Mouse (Mus musculus): ENCODE measurements at regions not wholly inside any gene's neighbourhood (a gene's known extent, or its start where the extent isn't known, plus 50 kb on each side); places are given as distances from the start of the nearest gene placed in this dataset.

DNA sequence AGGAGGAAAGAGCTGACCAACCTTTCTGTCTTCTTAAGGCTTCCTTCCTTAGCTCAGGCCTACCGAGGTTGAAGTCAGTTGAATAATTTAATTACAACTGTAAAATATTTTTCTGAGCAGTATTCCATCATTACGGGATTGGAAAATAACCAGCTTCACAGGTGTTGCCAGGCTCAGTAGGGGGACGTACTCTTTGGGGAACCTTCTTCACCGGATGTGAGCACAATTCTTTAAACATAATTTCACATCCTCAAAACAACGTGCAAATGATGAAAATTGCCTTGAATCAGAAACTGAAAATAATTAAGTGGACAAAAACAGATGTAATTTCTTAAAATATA is 515.9 kb downstream of the Tns3 start:
- DNase-seq (ENCODE audit: low spot score in 2 of 2), result no peak

DNA sequence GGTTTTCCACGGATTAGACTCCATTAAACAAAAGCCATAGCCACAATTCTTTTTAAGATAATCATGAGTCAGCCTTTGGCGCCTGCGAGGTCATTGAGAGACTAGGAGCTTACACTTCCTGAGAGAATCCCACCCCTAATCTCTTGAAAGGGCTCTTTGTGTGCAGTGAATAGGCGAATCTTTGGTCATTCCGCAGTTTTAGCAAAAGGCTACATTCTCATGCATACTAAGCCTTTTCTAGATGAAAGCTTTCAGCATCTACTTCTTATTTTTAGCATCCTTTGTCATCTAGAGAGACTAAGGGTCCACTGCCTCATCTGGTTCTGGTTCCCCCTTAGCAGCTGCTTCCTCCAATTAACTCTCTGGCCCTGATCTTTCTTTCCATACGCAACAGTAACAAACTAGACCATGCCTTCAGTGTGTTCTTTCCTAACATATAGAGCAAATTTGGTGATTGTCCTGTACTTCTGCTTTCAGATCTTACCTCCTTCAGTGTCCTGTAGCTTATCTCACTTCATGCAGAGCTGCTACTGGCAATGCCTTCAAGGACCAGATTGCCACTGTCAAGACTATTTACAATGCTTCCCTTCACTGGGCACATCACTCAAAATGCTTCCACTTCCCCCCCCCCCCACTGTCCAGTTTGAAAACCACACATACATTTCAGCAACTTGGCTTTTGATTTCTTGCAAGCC is 516.4 kb downstream of the Tns3 start:
- DNase-seq (ENCODE audit: low spot score in 2 of 2), result no peak

DNA sequence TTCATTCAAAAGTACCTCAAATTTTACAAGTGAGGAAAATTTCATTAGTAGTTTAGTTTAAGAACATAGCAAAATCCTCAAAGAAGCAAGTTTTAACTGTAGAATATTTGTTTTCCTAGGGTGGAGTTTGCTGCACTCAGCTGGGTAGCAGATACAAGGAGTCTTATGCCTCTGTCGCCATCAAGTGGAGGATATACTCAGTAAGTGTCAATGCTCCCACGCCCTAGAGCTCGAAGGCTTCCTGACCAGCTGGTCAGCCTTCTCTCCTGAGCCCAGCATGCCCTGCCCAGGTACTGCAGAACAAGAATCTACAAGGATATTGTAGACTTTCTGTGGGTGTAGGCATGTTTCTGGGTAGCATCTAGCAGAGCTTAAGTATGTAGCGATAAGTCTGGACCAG is 527.0 kb downstream of the Tns3 start:
- DNase-seq (ENCODE audit: low spot score in 2 of 2), result no peak

DNA sequence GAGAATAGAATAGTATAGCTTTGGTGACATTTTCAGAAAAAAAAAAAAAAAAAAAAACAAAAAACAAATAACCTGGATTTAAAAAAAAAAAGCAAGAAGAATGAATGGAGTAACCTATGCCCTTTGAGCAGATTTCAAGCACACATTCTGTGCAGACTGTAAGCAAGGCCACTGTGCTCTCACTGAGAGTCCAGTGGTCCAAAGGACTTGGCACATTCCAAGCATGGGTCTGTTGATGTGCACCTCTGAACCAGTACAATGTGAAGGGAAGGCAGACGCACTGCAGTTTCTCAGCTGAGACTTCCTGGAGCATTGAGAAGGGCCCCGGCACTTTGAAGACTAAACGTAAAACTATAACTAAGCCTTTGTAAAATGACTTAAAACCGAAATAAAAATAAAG is 527.7 kb downstream of the Tns3 start:
- DNase-seq (ENCODE audit: low spot score in 2 of 2), result no peak

DNA sequence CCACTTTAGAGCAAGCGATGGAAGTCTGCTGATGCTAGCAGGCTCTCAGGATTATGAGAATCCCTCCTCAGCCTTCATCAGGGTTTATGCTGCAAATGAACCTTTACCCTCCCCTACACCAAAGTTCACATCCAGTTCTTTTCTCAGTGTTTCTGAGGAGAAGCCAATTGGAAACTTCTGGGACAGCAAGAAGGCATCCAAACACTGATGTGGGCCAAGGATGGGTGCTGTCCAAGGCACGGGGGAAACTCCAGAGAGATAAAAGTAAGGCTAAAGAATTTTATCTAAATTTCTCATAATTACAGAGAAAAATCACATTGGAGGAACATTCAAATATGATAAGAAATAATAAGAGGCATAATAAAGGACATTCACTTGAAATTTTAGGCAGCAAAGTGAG is 555.0 kb downstream of the Tns3 start:
- DNase-seq (ENCODE audit: low spot score in 2 of 2), result no peak

DNA sequence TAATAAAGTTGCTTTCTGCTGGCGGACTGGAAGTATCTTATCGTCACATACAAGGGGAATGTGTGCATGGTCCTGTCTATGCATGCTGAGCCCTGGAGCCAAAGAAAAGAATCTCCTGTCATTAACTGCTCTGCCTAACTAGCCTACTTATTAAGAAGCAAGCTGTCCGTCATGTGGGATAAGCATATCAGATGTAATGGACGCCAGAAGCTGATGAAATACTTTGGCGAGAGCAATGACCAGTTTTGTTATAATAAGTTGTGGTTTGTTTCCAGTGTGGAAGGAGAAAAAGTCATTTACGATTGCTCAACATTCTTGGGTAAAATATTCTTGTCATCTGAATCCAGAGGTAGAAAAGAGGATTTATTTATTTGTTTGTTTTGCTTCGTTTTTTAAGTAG is 563.2 kb downstream of the Tns3 start:
- no peak for DNase-seq (ENCODE audit: low spot score in 2 of 2)

DNA sequence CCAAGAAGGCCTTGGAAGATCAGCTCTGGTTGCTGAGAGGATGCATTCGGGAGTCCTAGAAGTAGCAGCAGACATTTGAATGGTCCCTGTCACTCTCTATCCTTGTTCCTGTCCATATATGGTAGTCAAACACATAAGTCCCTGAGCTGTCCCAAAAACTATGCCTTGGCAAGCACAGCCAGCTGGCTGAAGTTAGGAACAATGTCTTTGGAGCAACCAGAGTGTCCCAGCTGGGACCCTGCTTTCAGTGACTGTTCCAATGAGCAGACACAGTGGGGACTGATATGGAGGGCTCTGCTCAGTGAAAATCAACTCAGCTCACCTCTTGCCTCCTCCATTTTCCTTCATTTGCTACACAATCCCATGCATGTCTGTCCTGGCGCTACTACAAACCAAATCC is 580.0 kb downstream of the Tns3 start:
- no peak for DNase-seq (ENCODE audit: low spot score in 2 of 2)

DNA sequence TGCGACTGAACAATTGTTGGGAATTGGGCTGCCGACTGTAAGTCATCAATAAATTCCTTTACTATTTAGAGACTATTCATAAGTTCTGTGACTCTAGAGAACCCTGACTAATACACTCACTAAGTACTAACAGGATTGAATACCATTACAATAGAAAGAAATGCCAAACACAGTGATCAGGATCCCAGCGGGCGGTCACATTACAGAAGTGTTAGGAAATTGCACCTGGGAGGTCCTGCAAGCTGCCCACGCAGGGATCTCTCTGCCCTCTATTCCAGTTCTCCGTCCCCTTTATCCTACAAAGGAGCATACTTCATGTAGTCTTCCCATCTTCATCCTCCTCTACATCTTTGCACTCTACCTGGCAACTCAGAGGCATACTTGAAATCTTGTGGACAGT is 581.5 kb downstream of the Tns3 start:
- DNase-seq (ENCODE audit: low spot score in 2 of 2), result no peak

DNA sequence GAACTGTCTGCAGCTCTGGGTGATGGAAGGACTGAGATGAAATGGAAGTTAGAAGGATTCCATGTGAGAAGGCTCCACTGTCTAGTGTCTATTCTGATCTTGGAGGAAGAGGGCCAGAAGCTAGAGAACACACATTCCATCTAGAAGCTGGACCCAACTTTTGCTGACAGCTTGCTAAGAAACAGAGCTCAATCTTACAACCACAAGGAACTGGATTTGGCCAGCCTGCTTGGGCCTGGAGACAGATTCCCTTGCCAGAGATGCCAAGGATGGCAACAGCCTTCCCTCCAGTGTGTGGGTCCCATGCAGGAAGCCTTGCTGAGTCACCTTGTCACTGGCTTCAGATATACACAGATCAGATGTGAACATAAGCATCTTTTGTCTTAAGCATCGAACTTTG is 591.0 kb downstream of the Tns3 start:
- DNase-seq (ENCODE audit: low spot score in 2 of 2), result no peak

DNA sequence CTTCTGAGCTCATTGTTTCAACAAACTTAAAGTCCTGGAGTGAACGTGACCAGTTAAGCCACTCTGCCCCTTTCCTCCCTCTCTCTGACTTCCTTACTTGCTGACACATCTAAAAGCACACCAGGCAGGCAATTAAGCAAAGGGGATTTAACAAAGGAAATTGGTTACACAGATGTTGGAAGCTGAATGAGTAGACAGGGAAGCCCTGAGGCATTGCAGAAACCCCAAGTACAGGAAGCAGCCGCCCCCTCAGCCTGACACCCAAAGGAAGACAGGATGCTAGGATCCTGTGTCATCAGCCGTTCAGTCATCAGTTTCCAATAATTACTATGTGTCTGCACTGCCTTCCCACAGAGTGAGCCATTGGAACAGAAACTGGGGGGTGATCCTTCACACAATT is 595.5 kb downstream of the Tns3 start:
- DNase-seq (ENCODE audit: low spot score in 2 of 2), result no peak

DNA sequence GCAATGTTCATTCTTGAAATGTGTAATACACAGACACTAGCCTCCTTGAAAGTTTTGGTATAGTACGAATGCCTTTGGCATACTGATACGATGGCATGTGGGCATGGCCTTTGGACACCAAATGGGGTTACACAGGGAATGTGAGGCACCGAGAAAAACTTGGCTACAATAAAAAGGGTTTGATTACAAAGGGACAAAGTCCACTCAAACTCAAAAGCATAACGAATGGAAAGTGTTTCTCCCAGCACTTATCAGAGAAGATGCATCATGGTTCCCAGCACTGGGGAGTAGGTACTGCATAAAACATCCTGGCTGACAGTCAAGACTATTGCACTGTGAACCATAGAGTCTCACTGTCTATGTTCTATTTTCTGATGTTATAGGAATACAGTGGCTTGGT is 597.0 kb downstream of the Tns3 start:
- DNase-seq (ENCODE audit: low spot score in 2 of 2), result no peak

DNA sequence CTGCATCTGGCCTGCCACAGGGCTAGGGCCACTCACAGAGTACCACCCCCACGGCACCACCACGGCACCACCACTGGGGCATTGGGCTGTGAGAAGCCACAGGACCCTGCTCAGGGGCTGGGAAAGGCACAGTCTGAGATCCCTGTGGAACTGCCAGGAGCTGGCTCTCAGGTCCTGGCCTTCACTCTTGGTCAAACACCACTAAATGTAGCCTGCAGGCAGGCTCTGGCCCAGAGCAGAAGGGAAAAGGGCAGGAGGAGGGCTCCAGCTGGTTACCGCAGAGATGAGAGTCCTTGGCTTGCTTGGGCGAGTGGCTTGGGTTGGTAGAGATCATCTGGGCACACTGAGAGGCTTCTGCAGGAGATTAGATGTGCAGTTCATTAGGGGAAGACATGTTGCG is 598.5 kb downstream of the Tns3 start:
- no peak for DNase-seq (ENCODE audit: low spot score in 2 of 2)

DNA sequence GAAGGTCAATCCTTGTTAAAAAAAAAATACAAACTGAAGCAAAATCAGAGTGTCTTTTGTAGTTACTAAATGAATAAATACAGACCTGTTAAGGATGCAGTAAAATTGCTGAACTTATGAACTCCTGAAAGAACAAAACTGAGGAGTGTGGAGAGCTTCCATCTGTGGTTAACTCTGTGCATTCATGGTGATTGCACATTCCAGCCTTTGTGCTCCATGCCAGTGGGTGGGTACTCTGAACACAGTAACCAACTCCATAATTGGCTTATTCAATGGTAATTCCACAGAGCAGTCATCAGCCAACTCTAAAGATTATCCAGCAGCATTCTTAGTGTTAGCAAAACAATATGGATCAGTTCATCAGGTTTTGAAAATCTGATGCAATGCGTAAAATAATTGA is 599.2 kb downstream of the Tns3 start:
- DNase-seq (ENCODE audit: low spot score in 2 of 2), result no peak

DNA sequence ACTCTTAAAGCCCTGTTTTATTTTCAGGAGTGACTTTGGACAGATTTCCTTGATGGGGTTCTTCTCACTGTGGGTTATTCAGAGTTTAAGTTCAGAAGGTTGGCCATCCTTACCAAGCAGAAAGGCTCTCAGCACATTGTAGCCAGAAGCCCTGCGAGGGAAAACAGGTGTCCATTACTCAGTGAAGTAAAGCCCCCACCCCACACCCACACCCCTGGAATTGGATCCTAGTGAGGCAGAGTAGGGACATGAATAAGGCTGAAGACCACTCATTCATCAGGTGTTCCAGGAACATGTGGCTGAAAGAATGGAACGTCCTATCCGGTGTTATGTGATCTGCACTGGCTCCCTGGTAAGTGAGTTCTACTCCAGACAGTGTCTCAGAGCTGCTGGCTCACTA is 602.3 kb downstream of the Tns3 start:
- no peak for DNase-seq (ENCODE audit: low spot score in 2 of 2)

DNA sequence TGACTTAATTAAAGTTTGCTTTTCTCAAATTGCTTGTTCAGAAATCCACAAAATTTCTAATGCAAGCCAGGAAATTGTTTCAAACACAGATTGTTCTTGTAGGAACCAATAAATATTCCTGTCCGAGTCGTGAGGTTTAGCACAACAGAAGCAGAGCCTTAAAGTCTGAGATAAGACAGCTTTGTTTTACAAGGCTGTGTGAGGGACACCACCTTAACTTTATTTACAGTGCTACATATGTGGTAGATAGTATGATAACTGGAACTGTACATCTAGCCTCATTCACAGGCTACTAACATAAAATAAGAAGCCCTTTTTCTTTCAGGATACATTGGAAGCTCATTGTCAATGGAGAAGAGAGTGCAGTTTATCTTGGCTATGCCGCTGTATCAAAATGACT is 602.8 kb downstream of the Tns3 start:
- DNase-seq (ENCODE audit: low spot score in 2 of 2), result no peak

DNA sequence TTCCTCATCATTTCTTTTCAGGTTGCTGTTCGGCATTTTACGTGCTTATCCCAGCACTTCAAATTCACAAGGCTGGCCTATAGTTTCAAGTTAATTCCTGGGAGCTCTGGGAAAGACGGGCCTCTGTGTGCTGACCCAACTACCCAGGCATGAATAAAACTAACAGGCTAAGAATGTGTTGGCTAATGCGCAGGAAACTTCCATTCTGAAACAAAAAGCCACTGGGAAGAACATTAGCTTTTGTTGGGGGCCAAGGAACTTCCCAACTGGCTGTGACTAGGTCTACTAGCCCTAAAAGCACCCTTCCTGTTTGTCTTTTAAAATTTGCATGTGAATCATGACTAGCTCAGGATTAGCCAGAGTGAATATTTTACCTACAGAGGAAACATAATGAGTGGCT is 612.8 kb downstream of the Tns3 start:
- no peak for DNase-seq (ENCODE audit: low spot score in 2 of 2)

DNA sequence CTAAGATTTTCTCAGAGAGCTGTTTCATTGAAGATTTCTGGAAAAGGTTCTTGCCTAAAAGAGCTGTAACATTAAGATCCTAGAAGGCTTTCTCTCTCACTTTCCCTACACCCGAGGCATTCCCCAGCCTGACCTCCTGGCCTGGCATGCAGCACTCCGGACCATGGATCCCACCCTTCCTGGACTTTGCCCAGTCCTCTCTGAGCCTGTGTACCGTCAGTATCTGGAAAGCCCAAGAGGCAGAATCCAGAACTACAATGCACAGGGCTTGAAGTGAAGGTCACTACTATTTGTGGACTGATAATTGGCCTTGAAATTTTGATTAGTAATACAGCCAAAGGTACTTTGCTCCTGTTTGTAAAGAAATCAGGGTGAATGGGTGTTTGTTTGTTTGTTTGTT is 619.2 kb downstream of the Tns3 start:
- no peak for DNase-seq (ENCODE audit: low spot score in 2 of 2)

DNA sequence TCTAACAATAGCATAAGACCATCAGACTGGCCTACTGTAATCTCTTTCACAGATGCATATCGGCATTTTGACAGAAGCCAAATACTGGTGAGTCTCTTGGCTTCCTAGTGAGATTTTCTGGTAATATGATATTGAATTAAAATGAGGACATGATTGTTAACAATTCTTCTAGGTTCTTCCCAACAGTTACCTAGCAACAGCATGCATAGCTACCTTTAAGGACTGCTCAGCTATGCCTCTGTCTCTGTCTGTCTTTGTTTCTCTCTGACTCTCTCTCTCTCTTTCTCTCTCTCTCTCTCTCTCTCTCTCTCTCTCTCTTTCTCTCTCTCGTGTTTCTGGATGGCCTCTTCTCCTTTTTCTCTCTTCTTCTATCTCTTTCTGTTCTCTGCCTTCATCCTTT is 634.2 kb downstream of the Tns3 start:
- no peak for DNase-seq (ENCODE audit: low spot score in 2 of 2)

DNA sequence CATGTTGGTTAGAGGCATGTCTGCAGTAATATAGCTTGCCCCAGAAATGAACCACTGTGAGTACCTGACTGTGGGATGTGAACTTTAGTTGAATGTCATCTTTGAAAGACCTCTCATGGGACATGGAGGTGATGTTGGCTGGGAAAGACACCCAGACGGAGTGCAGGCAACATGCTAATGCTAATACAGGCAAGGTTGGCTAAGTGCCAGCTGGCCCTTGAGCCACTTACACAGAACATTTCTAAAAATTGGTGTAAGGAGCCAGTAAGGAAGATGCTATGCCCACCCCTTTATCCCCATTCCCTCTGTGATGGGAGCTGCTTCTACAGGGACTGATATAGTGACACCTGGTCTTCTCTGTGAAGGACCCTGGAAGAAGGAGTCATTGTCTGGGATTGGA is 656.5 kb downstream of the Tns3 start:
- no peak for DNase-seq (ENCODE audit: low spot score in 2 of 2)

DNA sequence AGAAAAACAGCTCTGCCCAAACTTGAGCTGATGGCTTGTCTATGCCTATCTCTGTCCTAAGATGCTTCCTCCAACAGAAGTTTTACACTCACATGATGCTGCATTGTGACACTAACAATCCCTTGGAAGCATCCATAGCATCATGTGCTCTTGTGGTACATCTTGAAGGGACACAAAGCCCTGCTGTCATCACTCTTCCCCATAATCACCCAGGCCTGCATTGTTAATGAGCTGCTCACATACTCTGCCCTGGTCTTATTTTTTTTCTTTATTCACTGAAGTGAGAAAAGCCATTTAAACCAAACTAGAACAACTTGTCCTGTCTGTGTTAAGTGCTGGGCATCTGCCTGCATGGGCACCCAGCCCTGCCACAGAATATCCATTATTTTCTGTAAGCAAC is 683.3 kb downstream of the Tns3 start:
- no peak for DNase-seq (ENCODE audit: low spot score in 2 of 2)

DNA sequence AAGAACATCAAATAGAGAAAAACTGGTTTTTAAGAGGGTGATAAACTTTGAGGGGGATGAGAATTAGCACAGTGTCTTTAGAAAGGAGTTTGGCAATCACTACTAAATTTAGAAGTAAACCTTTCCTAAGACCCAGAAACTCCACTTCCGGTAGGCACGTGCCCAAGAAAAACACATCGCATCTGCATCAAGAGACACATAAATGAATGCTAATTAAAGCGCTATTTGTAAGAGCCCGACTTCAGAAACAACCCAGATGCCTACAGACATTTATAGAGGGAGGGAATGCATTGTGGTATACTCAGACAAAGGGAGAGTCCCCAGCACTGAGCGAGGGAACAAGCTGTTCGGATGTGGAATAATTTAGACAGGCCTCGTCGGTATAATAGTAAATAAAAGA is 688.5 kb downstream of the Tns3 start:
- DNase-seq (ENCODE audit: low spot score in 2 of 2), result no peak

DNA sequence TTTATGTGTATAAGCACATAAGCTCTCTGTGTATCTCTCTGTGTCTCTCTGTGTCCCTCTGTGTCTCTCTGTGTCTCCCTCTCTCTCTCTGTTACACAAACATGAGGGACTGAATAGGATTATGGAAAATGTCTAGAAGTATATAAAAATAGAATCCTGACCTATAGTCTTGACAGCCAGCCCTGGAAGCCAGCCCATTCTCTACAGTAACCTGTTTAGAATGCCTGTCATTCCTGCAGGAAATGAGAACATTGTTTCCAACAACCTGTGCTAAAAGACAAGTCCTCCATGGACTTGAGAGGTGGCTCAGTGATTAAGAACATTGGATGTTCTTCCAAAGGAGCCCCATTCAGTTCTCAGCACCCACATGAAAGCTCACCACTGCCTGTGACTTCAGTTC is 714.4 kb downstream of the Tns3 start:
- no peak for DNase-seq (ENCODE audit: low spot score in 2 of 2)

DNA sequence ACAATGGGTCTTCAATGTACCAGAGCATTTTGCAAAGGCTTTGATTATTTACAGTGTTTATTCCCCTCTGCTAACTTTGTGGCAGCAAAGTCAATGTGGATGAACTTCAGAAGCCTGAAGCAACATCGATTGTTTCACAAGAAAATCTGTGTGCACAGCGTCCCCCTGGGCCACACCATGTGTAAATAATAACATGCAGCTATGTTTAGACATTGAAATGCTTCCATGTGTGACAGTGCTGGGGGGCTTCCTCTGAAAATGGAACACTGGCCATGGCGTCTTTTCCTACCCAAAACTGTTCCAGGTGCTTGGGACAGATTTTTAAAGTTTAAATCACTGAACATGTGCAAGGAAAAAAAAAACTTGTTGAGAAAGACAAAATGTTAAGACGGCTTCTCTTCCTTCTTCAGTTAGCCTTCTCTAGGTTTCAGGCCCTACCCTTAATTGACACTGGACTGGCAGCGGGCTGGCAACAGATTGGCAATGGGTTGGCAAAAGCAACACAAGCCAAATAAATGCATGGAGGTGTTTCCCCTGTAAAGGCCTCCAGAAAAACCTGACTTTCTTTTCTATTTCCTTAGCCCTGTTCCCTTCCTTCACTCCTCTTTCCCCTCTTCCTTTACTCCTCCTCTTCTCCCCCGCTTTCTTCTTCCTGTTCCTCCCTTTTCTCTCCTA is 715.0 kb downstream of the Tns3 start:
- no peak for DNase-seq (ENCODE audit: low spot score in 2 of 2)
